Mouse (Mus musculus) layer of hippocampus, postnatal 25 days (tissue): ENCODE results near the gene Rnf215. TPM values are rescaled to one million over a fixed set of nuclear protein-coding genes. Genes with fewer than 3 reads are reported as not detected.
"Not testable (repeated sequence)": the region's sequence is repeated elsewhere in the genome, so short reads cannot be mapped to it uniquely, and the experiment has no call there.

Experiments used
- DNase-seq, 2 experiments: peaks; one replicate each; pipeline ENCODE4 v3.0.0; 2022; ENCODE audit warnings: mixed read lengths in 2 of 2, low spot score in 1 of 2; ENCODE audit errors: extremely low spot score in 1 of 2
- total RNA-seq, 2 experiments: library from RNA; stranded (reverse); gene quantifications; 2 replicates each; pipeline ENCODE4 v1.2.3; 2021

Rnf215 gene
- total RNA-seq, 2 experiments from 2014 or later, result 31.1 to 31.2 TPM

DNA sequence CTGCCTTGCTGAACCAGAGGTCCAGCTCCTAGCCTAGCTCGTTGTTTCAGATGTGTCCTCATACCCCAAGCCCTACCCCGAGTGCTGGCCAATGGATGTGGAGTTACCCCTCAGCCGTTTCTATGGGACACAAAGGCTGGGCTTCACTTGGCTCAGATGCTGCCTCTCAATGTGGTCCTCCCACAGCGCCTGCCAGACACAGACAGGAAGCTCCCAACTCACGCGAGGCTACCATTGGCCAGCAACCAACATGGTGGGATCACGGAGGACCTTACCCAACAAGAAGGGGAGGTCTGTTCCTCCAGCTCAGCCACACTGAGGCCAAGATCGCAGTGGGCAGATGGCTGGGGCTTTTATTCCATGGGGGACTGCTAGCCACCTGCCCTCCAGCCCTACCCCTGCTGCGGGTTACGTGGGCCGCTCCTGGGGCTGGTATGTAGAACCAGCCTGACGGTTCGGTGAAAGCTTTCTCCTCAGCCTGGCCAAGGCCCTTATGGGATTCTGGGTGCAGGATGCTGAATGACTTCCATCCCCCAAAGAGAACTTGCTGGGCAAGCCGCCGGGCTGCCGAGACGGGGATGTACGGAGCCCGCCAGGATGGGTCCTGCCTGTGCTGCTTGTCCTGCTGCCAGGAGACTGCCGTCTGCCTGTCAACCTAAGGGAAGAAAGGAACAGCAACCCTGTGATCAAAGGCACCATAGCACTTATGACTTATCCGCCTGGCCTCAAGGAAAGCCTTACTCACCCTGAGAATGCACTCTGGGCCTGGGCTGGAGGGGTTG is 8.5 kb downstream of the Rnf215 start:
- no peak for DNase-seq

- DNase-seq, result no peak
Measured at GRCm38 (mm10) chr11:4146381-4146780, 11.4 kb downstream of the Rnf215 start.

DNA sequence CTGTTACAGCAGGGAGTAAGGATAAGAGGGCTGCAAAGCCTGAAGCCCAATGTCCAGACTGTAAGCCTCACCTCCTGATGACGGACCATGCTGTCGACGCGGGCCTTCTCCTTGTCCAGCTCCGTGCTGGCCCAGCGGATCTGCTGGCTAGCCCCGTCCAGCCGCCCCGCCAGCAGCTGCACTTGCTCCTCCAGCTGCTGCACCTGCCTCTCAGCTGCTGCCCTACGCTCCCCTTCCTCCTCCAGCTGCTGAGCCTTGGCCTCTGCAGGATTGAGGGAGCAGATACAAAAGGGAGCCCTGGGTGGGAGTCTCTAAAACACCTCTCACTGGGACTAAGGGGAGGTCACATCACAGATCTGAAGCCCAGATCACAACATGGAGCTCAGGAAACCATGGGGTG is 12.1 kb downstream of the Rnf215 start:
- no peak for DNase-seq

DNA sequence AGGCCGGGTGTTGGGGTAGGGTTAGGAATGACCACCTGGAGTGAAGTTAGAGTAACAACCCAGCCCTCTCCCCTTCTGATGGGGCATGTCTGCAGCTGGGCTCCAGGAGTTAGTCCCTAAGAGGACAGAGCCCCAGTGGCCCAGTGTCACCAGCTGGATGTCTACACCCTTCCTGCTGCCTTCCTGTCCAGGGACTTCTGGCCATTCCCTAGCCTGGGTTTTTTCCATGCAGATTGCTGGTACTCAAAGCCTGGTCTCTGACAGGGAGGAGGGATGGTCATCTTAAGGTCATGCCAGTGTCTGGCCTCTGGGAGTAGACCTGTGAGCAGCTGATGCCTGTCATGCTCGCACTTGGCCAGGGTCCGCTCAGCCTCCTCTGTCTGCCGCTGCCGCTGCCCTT is 13.1 kb downstream of the Rnf215 start:
- no peak for DNase-seq

DNA sequence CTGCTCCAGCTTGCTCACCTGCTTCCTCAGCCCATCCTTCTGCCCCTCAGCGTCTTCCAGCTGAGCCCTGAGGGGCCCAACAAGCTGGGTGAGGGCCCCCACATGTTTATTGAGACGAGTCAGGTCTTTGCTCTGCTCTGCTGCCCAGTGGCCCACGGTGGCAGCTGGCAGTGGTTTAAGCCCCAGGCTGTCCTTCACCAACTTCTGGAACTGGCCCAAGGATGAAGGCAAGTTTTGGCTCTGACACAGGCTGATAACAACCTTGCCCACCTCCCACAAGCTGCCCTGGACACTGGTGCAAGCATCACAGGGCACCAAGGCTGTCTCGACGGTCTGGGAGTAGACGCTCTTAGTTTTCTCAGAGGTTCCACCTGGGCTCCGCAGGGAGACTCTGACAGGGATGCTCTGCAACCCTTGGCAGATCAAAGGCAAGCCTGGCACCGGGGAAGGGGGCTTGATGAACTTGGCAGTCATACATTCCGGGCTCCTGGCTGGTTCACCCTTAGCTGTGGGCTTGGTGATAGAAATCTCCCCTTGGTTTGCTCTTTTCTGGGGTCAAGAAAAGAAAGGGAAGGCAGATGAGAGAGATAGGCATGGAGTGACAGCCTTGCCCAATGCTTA is 13.6 kb downstream of the Rnf215 start:
- DNase-seq, result no peak

DNA sequence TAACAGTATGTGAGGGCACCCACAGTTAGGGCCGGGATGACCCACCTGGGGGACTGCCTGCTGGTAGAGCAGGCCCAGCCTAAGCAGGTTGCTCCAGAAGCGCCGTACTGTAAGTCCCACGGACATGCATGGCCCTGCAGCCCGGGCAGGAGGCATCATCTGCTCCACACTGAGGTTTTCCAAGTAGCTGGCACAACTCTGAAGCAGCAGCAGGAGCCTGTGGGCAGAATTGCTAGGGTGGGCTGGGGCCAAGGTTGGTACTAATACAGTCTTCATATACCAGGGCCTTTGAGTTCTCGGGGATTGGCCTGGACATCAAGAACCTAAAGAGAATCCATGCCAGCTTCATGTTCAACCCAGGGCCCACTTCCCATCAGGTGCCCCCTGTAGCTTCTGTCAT is 14.9 kb downstream of the Rnf215 start:
- DNase-seq, result no peak

DNA sequence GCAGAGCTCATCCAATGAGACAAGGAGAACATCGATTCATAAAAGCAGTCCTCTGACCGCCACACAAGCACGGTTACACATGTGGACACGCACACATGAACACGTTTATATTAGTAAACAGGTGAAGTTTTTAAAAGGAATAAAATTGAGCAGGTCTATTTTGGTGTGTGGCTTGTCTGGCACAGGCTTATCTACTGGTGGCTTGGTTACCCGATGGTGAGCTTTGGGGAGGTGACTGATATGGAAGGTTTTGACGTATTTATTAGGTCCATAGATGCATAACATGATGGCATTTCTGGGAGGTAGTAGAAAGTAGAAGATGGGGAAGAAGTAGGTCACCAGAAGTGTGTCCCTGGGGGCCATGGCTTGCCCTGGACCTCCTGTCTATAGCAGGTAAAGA is 18.7 kb downstream of the Rnf215 start:
- DNase-seq, result no peak

GRCm38 (mm10) chr11:4155641-4156040 is 20.6 kb downstream of the Rnf215 start:
- DNase-seq, result no peak

DNA sequence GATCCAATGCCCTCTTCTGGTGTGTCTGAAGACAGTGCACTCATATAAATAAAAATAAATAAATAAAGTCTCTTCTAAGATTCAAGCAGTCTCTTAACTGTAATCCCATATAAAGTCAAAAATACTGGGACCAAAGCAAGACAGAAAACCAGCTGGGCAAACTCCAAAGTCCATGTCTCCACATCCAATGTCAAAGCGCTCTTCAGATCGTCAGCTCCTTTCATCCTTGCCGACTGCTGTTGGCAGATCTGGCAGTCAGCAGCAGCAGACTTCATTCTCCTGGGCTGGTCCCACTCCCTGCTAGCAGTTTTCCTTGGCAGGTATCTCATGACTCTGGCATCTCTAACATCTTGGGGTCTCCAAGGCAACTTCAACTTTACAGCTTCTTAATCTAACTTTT is 23.7 kb downstream of the Rnf215 start:
- no peak for DNase-seq

GRCm38 (mm10) chr11:4159808-4160708 is 25.1 kb downstream of the Rnf215 start, which contains the start of the genes Ccdc157 and Sf3a1:
Gene Ccdc157, minus strand, starts transcription at chr11:4160293.
Gene Sf3a1, plus strand, starts transcription at chr11:4160350.
- DNase-seq, result peak; percentile 86 to 87

DNA sequence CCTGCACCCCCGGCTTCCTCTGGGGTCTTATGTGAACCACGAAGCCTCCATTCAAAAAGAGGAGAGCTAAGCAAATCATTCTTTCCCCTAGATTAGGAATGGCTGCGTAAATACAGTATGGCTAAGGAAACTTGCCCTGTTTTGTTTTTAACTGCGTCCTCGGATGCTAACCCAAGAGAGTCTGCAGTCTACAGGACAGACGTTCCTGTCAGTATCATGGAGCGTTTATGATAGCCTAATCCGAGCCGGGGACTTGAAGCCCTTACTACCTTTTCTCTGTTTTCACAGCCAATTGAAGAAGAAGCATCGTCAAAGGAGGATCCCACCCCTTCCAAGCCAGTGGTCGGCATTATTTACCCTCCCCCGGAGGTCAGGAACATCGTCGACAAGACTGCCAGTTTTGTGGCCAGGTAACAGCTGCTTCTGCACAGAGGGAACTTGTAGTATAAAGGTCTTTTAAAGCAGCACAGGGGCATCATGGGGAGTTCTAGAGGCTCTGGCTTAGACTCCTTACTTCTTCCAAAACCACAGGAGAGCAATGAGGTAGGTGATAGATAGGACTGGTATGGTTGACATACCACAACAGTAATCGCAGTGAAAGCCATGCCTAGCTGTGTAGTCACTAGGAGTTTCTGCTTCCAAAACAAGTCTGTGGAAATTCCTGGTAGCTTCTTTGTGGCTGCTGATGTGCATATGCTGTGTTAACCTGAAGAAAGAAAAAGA is 25.9 kb downstream of the Rnf215 start:
- DNase-seq, result no peak

DNA sequence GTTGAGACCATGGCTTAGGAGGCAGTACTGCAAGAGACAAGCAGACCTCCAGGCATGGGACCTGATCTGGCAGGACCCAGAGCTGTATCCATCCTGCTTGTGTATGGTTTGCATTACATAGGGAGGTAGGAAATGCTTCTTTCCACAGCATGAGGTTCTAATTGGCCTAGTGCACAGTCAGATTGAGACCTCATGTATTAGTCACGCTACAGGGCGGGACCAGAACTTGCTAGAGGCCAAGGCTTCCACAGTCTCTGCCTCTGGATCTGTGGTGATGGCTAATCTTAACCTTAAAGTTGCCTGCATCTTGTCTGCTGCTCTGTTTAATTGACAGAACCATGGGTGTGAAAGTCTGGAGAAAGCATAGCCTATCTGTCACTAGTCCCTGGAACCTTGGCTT is 29.7 kb downstream of the Rnf215 start:
- no peak for DNase-seq

GRCm38 (mm10) chr11:4166467-4167090 is 31.6 kb downstream of the Rnf215 start:
- DNase-seq, result no peak

- DNase-seq, result peak in 1 of 2 experiments; percentile 45
Measured at GRCm38 (mm10) chr11:4174586-4174985, 39.6 kb downstream of the Rnf215 start.

DNA sequence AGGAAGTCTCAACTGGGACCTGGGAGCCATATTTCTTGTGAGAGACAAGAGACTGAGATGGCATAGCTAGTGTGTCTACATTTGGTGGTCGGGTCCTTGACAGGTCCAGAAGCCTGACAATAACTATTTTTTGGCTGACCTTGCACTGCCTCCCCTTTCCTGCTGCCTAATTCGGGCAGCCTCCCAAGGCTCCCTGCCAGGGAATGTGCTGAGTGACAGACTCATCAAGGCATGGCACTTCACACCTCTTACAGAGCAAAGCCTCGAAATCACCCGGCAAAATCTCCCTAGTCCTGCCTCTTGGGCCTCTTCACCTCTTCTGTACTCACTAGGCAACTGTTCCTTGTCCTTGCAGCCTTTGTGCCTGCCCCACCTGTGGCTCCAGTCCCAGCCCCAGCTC is 42.7 kb downstream of the Rnf215 start:
- no peak for DNase-seq

GRCm38 (mm10) chr11:4182061-4182460 is 47.1 kb downstream of the Rnf215 start:
- no peak for DNase-seq

- no peak for DNase-seq
Measured at GRCm38 (mm10) chr11:4183511-4183910, 48.5 kb downstream of the Rnf215 start.

DNA sequence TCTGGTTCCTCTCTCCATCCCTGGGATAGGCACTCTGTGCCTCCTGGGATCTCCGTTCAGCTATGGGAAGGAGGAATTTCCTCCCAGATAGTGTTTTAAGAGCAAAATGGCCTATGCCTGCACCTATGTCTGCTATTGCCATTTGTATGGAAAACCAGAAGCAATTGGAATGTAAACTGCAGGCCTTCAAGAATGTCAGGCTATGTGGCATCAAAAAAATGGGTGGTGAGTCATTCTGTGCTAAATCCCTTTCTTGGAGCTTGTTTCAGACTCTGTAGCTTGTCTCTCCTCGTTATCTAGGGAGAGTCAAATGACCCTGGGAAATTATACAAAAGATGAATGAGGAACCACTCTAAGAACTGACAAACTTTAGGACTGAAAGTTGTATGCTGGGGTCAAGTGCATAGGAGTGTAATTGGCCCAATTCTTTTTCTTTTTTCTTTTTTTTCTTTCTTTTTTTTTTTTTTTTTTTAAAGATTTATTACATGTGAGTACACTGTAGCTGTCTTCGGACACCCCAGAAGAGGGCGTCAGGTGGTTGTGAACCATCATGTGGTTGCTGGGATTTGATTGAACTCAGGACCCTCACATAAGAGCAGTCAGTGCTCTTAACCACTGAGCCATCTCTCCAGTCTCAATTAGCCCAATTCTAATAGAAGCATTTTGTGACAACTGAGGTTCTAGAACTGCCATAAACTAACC is 49.4 kb downstream of the Rnf215 start:
- DNase-seq, result no peak

DNA sequence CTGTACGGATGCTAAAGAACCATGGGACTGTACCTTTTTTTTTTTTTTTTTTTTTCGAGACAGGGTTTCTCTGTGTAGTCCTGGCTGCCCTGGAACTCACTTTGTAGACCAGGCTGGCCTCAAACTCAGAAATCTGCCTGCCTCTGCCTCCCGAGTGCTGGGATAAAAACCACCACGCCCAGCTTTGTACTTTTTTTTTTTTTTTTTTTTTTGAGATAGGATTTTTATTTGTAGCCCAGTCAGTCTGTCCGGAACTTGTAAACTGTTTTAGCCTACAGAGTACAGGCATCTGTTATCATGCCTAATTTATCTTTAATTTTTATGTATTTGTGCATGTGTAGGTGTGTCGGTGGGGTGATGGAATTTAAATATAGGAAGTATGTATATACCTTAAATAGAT is 50.5 kb downstream of the Rnf215 start:
- DNase-seq, result not testable (repeated sequence)
